ENCODE assay signal across 11 mouse cellular contexts in the genomic region with DNA sequence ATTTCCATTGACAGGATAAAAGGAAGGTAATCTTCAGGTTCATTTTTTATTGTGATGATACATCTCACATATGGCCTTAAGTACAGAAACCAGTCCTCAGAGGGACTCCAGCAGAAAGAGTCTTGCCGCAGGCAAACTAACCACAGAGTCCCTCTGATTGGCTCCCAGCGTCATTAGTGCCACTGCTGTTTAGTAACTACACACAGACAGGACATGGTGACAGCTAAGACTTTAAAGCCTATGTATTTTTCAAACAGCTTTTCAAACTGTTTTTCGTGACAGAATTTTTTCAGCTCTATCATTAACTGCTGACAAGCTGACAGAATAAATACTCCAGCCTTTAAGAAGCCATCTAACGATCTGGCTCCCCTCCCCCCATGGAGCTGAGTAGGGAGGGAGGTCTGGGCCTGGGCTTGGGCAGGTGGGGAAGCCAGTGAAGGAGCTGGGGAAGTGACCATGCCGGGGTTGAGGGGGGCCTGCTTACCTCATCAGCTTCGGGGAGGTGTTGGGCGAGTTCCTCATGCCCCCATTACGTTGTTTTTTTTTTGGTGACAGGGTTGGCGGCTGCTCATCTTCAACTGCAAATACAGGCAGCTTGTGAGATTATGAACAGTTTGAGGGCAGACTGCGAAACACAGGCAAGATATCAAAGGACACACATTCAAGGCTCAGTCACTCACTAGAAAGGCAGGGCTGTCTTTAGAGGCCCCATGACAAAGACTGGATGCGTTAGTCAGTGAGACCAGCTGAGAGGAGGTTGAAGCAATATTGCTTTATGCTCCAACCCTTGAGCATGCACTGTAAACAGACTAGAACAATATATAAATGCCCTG.
DNase-seq lines count a peak whose midpoint lies in the region; ATAC-seq and TF ChIP-seq lines count a peak whose summit lies in the region.
"Had no signal": no experiment of that assay in that cellular context is flagged by ENCODE, and none has a peak within 500 bp of the region (broad histone marks: within the 10 kb centered on the region; RNA-seq: fewer than 3 reads in every experiment).

No protein-coding gene starts in this region.

- H3K9ac ChIP-seq in heart, adult 2 months (ENCODE audit: low read depth, low read length), result no peak overlapping the region

- H3K27ac ChIP-seq in heart, adult 2 months, result no peak overlapping the region
- H3K27ac ChIP-seq: layer of hippocampus, adult 2 months; macrophage had no signal

- 51% methylated on average over 11 of the region's 11 CpGs for WGBS in heart, adult 2 months

- peak; percentile 53 for DNase-seq in heart, adult 11 months
- DNase-seq in heart, adult 2 months, result no peak
- DNase-seq in right cerebral cortex, postnatal 4 days, result peak; percentile 11
- no peak for DNase-seq in right cerebral cortex, postnatal 14 days
- DNase-seq in retina, embryonic 14.5 days (ENCODE audit: low spot score), result peak; percentile 58
- DNase-seq in urinary bladder, postnatal 14 days (ENCODE audit: low spot score), result no peak
- no peak for DNase-seq in right cerebral cortex, postnatal 25 days
- DNase-seq: kidney, adult 2 months had no signal

- ATAC-seq in hematopoietic stem cell, adult 5-6 weeks (replicated peaks in 1 of 2; ENCODE audit: insufficient read depth in 1 of 2, low FRiP score in 2 of 2, low TSS enrichment in 1 of 2, low read depth in 1 of 2, poor library complexity in 2 of 2, severe bottlenecking in 2 of 2), result peak; percentile 39 to 53; a peak in 2 of 4 replicates

- intact Hi-C loops in heart, adult 2 months (cut with DNase I), result no loop called here

- no peak for TF ChIP-seq POLR2A in heart, adult 2 months (IDR thresholded peaks at IDR 0.05; ENCODE audit: insufficient read depth, low read depth, low read length)

- TF ChIP-seq CTCF in heart, adult 2 months (IDR thresholded peaks at IDR 0.05), result no peak

- no peaks in the 10 kb centered on the region for H3K4me1 ChIP-seq in heart, adult 2 months (ENCODE audit: control insufficient read depth, insufficient read depth, low read length)

- TF ChIP-seq EP300 in heart, adult 2 months (IDR thresholded peaks at IDR 0.05; ENCODE audit: insufficient read depth, low read depth, low read length), result no peak

- H3K27me3 ChIP-seq in heart, adult 2 months (ENCODE audit: control insufficient read depth, insufficient read depth, low read length), result no peaks in the 10 kb centered on the region

- H3K4me3 ChIP-seq in heart, adult 2 months, result no peak overlapping the region
- H3K4me3 ChIP-seq: layer of hippocampus, adult 2 months had no signal

- H3K36me3 ChIP-seq in heart, adult 2 months (ENCODE audit: control insufficient read depth, insufficient read depth, low read length), result no peaks in the 10 kb centered on the region

- no peaks in the 10 kb centered on the region for H3K79me2 ChIP-seq in heart, adult 2 months (replicated peaks; ENCODE audit: control insufficient read depth, insufficient read depth, low read length)

Comparison
In these comparisons a context has a peak if more than half of its experiments do, and no peak if none do; other contexts are left out.
1. DNase-seq: peak in heart, adult 11 months (single experiment), right cerebral cortex, postnatal 4 days (single experiment) and retina, embryonic 14.5 days (single experiment); none in heart, adult 2 months (0 of 2), right cerebral cortex, postnatal 14 days (single experiment), urinary bladder, postnatal 14 days (single experiment) and right cerebral cortex, postnatal 25 days (single experiment).